In genomic region chrX:142390909-142391265, GRCm38 (mm10) we compare ENCODE assay signal across 8 mouse cellular contexts. TPM values are rescaled to one million over a fixed set of nuclear protein-coding genes. Genes with fewer than 3 reads are reported as not detected.
DNase-seq lines count a peak whose midpoint lies in the region; ATAC-seq and TF ChIP-seq lines count a peak whose summit lies in the region.

No protein-coding gene starts in this region.

- peaks cover 29% of the 10 kb centered on the region for H3K79me2 ChIP-seq in MEL (ENCODE audit: control insufficient read depth, insufficient read depth, low read length, poor library complexity)

- H3K4me3 ChIP-seq in heart, embryonic 16.5 days (ENCODE audit: low read length) = peak overlapping the region; percentile 74
- H3K4me3 ChIP-seq in MEL (ENCODE audit: control insufficient read depth in 1 of 2, insufficient read depth in 1 of 2, low read depth in 2 of 2, low read length in 2 of 2) = peak overlapping the region; percentile 91 to 95
- peak overlapping the region; percentile 54 for H3K4me3 ChIP-seq in hindbrain, embryonic 12.5 days
- H3K4me3 ChIP-seq in midbrain, embryonic 11.5 days (ENCODE audit: low read depth, low read length) = peak overlapping the region; percentile 55; the same call in 1 of the 2 replicates

- H3K4me2 ChIP-seq in heart, embryonic 16.5 days (ENCODE audit: low read depth, low read length) = peak overlapping the region; percentile 72
- H3K4me2 ChIP-seq in hindbrain, embryonic 12.5 days (replicated peaks) = peak overlapping the region; percentile 56
- peak overlapping the region; percentile 42 for H3K4me2 ChIP-seq in midbrain, embryonic 11.5 days

- DNase-seq in heart, adult 8-10 months (ENCODE audit: low spot score) = no peak
- peak; percentile 83 for DNase-seq in MEL (ENCODE audit: low read depth, low spot score)
- DNase-seq in midbrain, embryonic 11.5 days (ENCODE audit: low spot score, missing footprints) = no peak
- DNase-seq in adrenal gland, adult 18-20 months (ENCODE audit: low spot score in 2 of 2) = no peak
- no peak for DNase-seq in cerebellum, postnatal 25 days
- no peak for DNase-seq in gastrocnemius, postnatal 14 days

- ATAC-seq in heart, embryonic 16.5 days (replicated peaks; ENCODE audit: extremely low read depth, insufficient read depth, low FRiP score) = no peak
- ATAC-seq in hindbrain, embryonic 12.5 days (ENCODE audit: low FRiP score) = no peak
- no peak for ATAC-seq in midbrain, embryonic 11.5 days (ENCODE audit: low FRiP score)

- no peaks in the 10 kb centered on the region for H3K27me3 ChIP-seq in heart, embryonic 16.5 days (ENCODE audit: control insufficient read depth, insufficient read depth, low read length)
- H3K27me3 ChIP-seq in MEL (ENCODE audit: control insufficient read depth in 1 of 2, insufficient read depth in 2 of 2, low read length in 2 of 2) = no peaks in the 10 kb centered on the region
- H3K27me3 ChIP-seq in hindbrain, embryonic 12.5 days = peaks cover 12% of the 10 kb centered on the region
- H3K27me3 ChIP-seq in midbrain, embryonic 11.5 days (ENCODE audit: control insufficient read depth, insufficient read depth, low read length) = 0 out of 2 replicates have a peak, but pooled peaks cover 3% of the 10 kb centered on the region

- TF ChIP-seq RAD21 in MEL (IDR thresholded peaks at IDR 0.05; ENCODE audit: low read depth, low read length) = no peak

- peak overlapping the region; percentile 83 for H3K9ac ChIP-seq in heart, embryonic 16.5 days (ENCODE audit: low read length)
- H3K9ac ChIP-seq in MEL (ENCODE audit: control insufficient read depth, low read depth, low read length, poor library complexity, severe bottlenecking) = peak overlapping the region; percentile 91
- H3K9ac ChIP-seq in hindbrain, embryonic 12.5 days = peak overlapping the region; percentile 61
- H3K9ac ChIP-seq in midbrain, embryonic 11.5 days (ENCODE audit: low read length) = peak overlapping the region; percentile 58

- TF ChIP-seq POLR2A in MEL (IDR thresholded peaks at IDR 0.05; ENCODE audit: control insufficient read depth in 1 of 2, insufficient read depth in 1 of 2, low read depth in 1 of 2, low read length in 2 of 2, poor library complexity in 1 of 2) = no peak

- intact Hi-C loops in gastrocnemius, postnatal 14 days (cut with DNase I; ENCODE audit: low total_unique reads) = no loop called here

- no peaks in the 10 kb centered on the region for H3K9me3 ChIP-seq in heart, embryonic 16.5 days (replicated peaks; ENCODE audit: control insufficient read depth, low read length)
- no peaks in the 10 kb centered on the region for H3K9me3 ChIP-seq in MEL (replicated peaks; ENCODE audit: insufficient read depth, low read length)
- H3K9me3 ChIP-seq in hindbrain, embryonic 12.5 days (replicated peaks) = no peaks in the 10 kb centered on the region
- no peaks in the 10 kb centered on the region for H3K9me3 ChIP-seq in midbrain, embryonic 11.5 days (ENCODE audit: control insufficient read depth, low read length)

- WGBS in heart, embryonic 16.5 days = 34% methylated on average over 7 of the region's 7 CpGs
- 37% methylated on average over 7 of the region's 7 CpGs for WGBS in hindbrain, embryonic 12.5 days
- WGBS in midbrain, embryonic 11.5 days = 37% methylated on average over 7 of the region's 7 CpGs

- no peaks in the 10 kb centered on the region for H3K36me3 ChIP-seq in heart, embryonic 16.5 days (ENCODE audit: control insufficient read depth, insufficient read depth)
- H3K36me3 ChIP-seq in MEL (ENCODE audit: control insufficient read depth in 1 of 2, insufficient read depth in 2 of 2, low read length in 2 of 2) = peaks cover 2 to 20% of the 10 kb centered on the region in 2 experiments; a peak in 2 of 4 replicates
- H3K36me3 ChIP-seq in hindbrain, embryonic 12.5 days = no peaks in the 10 kb centered on the region
- H3K36me3 ChIP-seq in midbrain, embryonic 11.5 days (ENCODE audit: control insufficient read depth, insufficient read depth, low read length) = no peaks in the 10 kb centered on the region

- no peaks in the 10 kb centered on the region; the same call in 1 of the 2 replicates for H3K4me1 ChIP-seq in heart, embryonic 16.5 days (ENCODE audit: control insufficient read depth, insufficient read depth, low read length)
- peaks cover 7 to 9% of the 10 kb centered on the region in 2 experiments for H3K4me1 ChIP-seq in MEL (ENCODE audit: control insufficient read depth in 1 of 2, insufficient read depth in 2 of 2, low read length in 2 of 2)
- H3K4me1 ChIP-seq in hindbrain, embryonic 12.5 days = peaks cover 4% of the 10 kb centered on the region; the same call in 1 of the 2 replicates
- H3K4me1 ChIP-seq in midbrain, embryonic 11.5 days (ENCODE audit: control insufficient read depth, insufficient read depth, low read length) = no peaks in the 10 kb centered on the region

- H3K27ac ChIP-seq in heart, embryonic 16.5 days (ENCODE audit: low read length) = peak overlapping the region; percentile 74
- H3K27ac ChIP-seq in MEL (ENCODE audit: control insufficient read depth, low read depth, low read length) = peak overlapping the region; percentile 78
- H3K27ac ChIP-seq in hindbrain, embryonic 12.5 days = peak overlapping the region; percentile 85
- H3K27ac ChIP-seq in midbrain, embryonic 11.5 days (ENCODE audit: low read depth, low read length) = peak overlapping the region; percentile 60

- TF ChIP-seq EP300 in MEL (IDR thresholded peaks at IDR 0.05; ENCODE audit: low read depth in 1 of 2, low read length in 2 of 2) = peak in 1 of 2 experiments; percentile 10; a peak in 1 of 4 replicates

- no peak for TF ChIP-seq CTCF in MEL (IDR thresholded peaks at IDR 0.05 in 2 of 3, conservative IDR thresholded peaks at IDR 0.05 in 1 of 3; ENCODE audit: control insufficient read depth in 1 of 3, insufficient read depth in 1 of 3, low read depth in 2 of 3, low read length in 3 of 3, poor library complexity in 1 of 3, severe bottlenecking in 1 of 3)

TF ChIP-seq in MEL, 35 proteins besides CTCF, POLR2A, EP300 and RAD21 (continues in another document):
- TF ChIP-seq MYC (IDR thresholded peaks at IDR 0.05; ENCODE audit: low read depth, low read length) (no peak), MXI1 (IDR thresholded peaks at IDR 0.05; ENCODE audit: low read depth, low read length) (peak; percentile 34; the same call in 1 of the 2 replicates), CHD2 (IDR thresholded peaks at IDR 0.05; ENCODE audit: low read length) (peak; percentile 46; the same call in 1 of the 2 replicates), JUND (IDR thresholded peaks at IDR 0.05; ENCODE audit: low read depth, low read length) (no peak), SMC3 (IDR thresholded peaks at IDR 0.05; ENCODE audit: low read depth, low read length) (no peak), ETS1 (IDR thresholded peaks at IDR 0.05; ENCODE audit: low read depth, low read length) (no peak; the same call in 1 of the 2 replicates), E2F4 (IDR thresholded peaks at IDR 0.05; ENCODE audit: borderline replicate concordance, low read depth, low read length) (0 out of 2 replicates have a peak, but pooled peaks have one; percentile 13), MAZ (IDR thresholded peaks at IDR 0.05; ENCODE audit: low read depth, low read length) (no peak), TCF12 (IDR thresholded peaks at IDR 0.05; ENCODE audit: low read depth, low read length) (no peak), TAL1 (IDR thresholded peaks at IDR 0.05; ENCODE audit: low read length) (no peak), ZMIZ1 (IDR thresholded peaks at IDR 0.05; ENCODE audit: low read depth, low read length) (no peak), MYB (IDR thresholded peaks at IDR 0.05; ENCODE audit: low read depth, low read length) (no peak), POLR2AphosphoS5 (IDR thresholded peaks at IDR 0.05; ENCODE audit: borderline replicate concordance, low read depth, low read length) (no peak), MAFK (IDR thresholded peaks at IDR 0.05; ENCODE audit: borderline replicate concordance, low read depth, low read length) (no peak), TBP (IDR thresholded peaks at IDR 0.05; ENCODE audit: low read depth, low read length) (peak; percentile 8; the same call in 1 of the 2 replicates), MEF2A (IDR thresholded peaks at IDR 0.05; ENCODE audit: extremely low read depth, insufficient replicate concordance, low read depth, low read length, poor library complexity, severe bottlenecking) (no peak), UBTF (IDR thresholded peaks at IDR 0.05; ENCODE audit: borderline replicate concordance, insufficient read depth, low read depth, low read length) (no peak), NELFE (IDR thresholded peaks at IDR 0.05; ENCODE audit: low read depth, low read length) (no peak), CHD1 (IDR thresholded peaks at IDR 0.05; ENCODE audit: low read depth, low read length) (no peak), KAT2A (conservative IDR thresholded peaks at IDR 0.05; ENCODE audit: low read depth, low read length) (no peak), MAX (IDR thresholded peaks at IDR 0.05; ENCODE audit: low read length) (no peak), ZNF384 (IDR thresholded peaks at IDR 0.05; ENCODE audit: low read depth, low read length) (no peak), USF1 (IDR thresholded peaks at IDR 0.05; ENCODE audit: low read depth, low read length) (no peak), ELF1 (IDR thresholded peaks at IDR 0.05; ENCODE audit: low read depth, low read length) (no peak), BHLHE40 (IDR thresholded peaks at IDR 0.05; ENCODE audit: borderline replicate concordance, low read depth, low read length) (no peak), POLR2AphosphoS2 (IDR thresholded peaks at IDR 0.05; ENCODE audit: low read length) (no peak), ZKSCAN1 (IDR thresholded peaks at IDR 0.05; ENCODE audit: low read depth, low read length) (no peak), GATA1 (IDR thresholded peaks at IDR 0.05; ENCODE audit: low read depth, low read length) (peak; percentile 75), SIN3A (IDR thresholded peaks at IDR 0.05; ENCODE audit: low read length) (no peak), RCOR1 (IDR thresholded peaks at IDR 0.05; ENCODE audit: low read depth, low read length) (0 out of 2 replicates have a peak, but pooled peaks have one; percentile 8)

RNA-seq across cellular contexts. Expression of gene Acsl4, which starts 0.6 kb away (rescaled TPM):
- polyA plus RNA-seq in heart, embryonic 16.5 days (2015; fragmentation: Nextera tagmentation; extraction: Ambion mirVana) = 13.5 and 13.6 TPM in 2 replicates
- total RNA-seq in heart, adult 8-10 months (2022) = 10 to 100 TPM in 1 of 4 experiments, 1 to 10 TPM in 3; 8.2 to 10.6 (median 8.9) TPM
- 17.7 and 24.2 TPM in 2 replicates for total RNA-seq in MEL (2012; rRNA removed)
- 100 to 1,000 TPM in 1 of 2 experiments, 10 to 100 TPM in 1; 17.1 to 100 TPM for polyA plus RNA-seq in MEL (2012; ENCODE audit: insufficient read depth in 1 of 2, insufficient read length in 2 of 2, low read depth in 1 of 2, low replicate concordance in 2 of 2, missing spikeins in 1 of 2)
- polyA plus RNA-seq in hindbrain, embryonic 12.5 days (2016; fragmentation: Nextera tagmentation; extraction: Ambion mirVana) = 19.7 and 23.1 TPM in 2 replicates
- polyA plus RNA-seq in midbrain, embryonic 11.5 days (2014; fragmentation: Nextera tagmentation; extraction: Ambion mirVana) = 27.1 and 32.8 TPM in 2 replicates
- 100 to 1,000 TPM; 286 to 460 TPM for total RNA-seq in adrenal gland, adult 18-20 months (2021)
- 10 to 100 TPM; 31.7 to 34.5 TPM for total RNA-seq in gastrocnemius, postnatal 14 days (2021)

Comparison
In these comparisons a context has a peak if more than half of its experiments do, and no peak if none do; other contexts are left out.
1. RNA of gene Acsl4, which starts 0.6 kb away (total RNA-seq): 286 to 460 TPM in adrenal gland, adult 18-20 months; 31.7 to 34.5 TPM in gastrocnemius, postnatal 14 days, 17.7 to 24.2 TPM in MEL and 8.2 to 10.6 TPM in heart, adult 8-10 months; every median in the first group is over 4 times any median in the second.
2. Peak in every context shown above with its lines, with median percentiles within 50 percentile points of each other: H3K27ac ChIP-seq, H3K4me2 ChIP-seq, H3K4me3 ChIP-seq and H3K9ac ChIP-seq.